Comparison of ENCODE assay signal across 24 mouse cellular contexts in the genomic region with DNA sequence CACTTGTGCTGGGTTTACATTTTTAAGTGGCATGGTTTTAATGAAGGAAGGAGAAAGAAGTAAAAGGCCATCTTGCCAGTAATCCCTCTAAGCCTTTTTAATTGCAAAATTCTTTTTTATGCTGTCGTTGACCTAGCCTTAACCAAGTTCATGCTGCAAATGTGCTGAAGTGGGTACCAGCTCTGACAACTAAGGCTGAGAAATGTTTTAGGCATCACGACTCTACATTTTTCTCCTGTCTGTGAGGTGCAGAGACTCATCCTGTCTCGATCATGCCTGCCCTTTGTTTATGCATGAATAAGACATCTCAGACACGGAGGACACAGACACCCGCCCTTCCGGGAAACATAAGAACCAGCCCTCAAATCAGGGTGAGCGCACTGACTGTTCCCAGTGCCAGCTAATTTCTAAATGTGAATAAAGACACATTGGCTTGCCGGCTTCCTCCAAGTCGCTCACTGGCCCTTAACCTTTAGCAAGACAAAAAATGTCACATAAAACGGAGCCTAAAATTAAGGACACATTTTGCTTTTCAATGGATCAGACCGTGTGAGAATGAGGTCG.
A peak's percentile ranks its signal among the peaks of the same experiment; 100 is the strongest.
DNase-seq lines count a peak whose midpoint lies in the region; ATAC-seq and TF ChIP-seq lines count a peak whose summit lies in the region.
"Had no signal": no experiment of that assay in that cellular context is flagged by ENCODE, and none has a peak within 500 bp of the region (broad histone marks: within the 10 kb centered on the region; RNA-seq: fewer than 3 reads in every experiment).

No protein-coding gene starts in this region.

- no peak for TF ChIP-seq POLR2A in lung, adult 2 months (IDR thresholded peaks at IDR 0.05; ENCODE audit: borderline replicate concordance, extremely low read depth, low read depth, low read length)
- TF ChIP-seq POLR2A in brain, embryonic 14.5 days (IDR thresholded peaks at IDR 0.05; ENCODE audit: borderline replicate concordance, extremely low read depth, insufficient read depth, insufficient read length, poor library complexity, severe bottlenecking) = no peak

- peaks cover 4% of the 10 kb centered on the region; the same call in 1 of the 2 replicates for H3K9me3 ChIP-seq in forebrain, embryonic 10.5 days
- H3K9me3 ChIP-seq in forebrain, embryonic 14.5 days (replicated peaks; ENCODE audit: control insufficient read depth, low read length) = peaks cover 3% of the 10 kb centered on the region; the same call in 1 of the 2 replicates
- no peaks in the 10 kb centered on the region for H3K9me3 ChIP-seq in midbrain, embryonic 14.5 days (ENCODE audit: control insufficient read depth, low read length)
- H3K9me3 ChIP-seq: heart, embryonic 10.5 days; heart, embryonic 15.5 days; hindbrain, embryonic 15.5 days; kidney, embryonic 15.5 days had no signal

- WGBS in forebrain, embryonic 10.5 days = 38% methylated on average over 12 of the region's 12 CpGs
- WGBS in forebrain, embryonic 14.5 days = 33% methylated on average over 12 of the region's 12 CpGs
- WGBS in lung, adult 2 months = 49% methylated on average over 12 of the region's 12 CpGs
- WGBS in midbrain, embryonic 14.5 days = 21% methylated on average over 12 of the region's 12 CpGs

- ATAC-seq in forebrain, embryonic 14.5 days = no peak; the same call in 1 of the 2 replicates
- no peak for ATAC-seq in midbrain, embryonic 14.5 days (ENCODE audit: low FRiP score, low TSS enrichment)

- H3K4me1 ChIP-seq in forebrain, embryonic 10.5 days = peaks cover 35% of the 10 kb centered on the region
- 0 out of 2 replicates have a peak, but pooled peaks cover 2% of the 10 kb centered on the region for H3K4me1 ChIP-seq in forebrain, embryonic 14.5 days (ENCODE audit: control insufficient read depth, insufficient read depth, low read length)
- no peaks in the 10 kb centered on the region for H3K4me1 ChIP-seq in lung, adult 2 months (ENCODE audit: control insufficient read depth, insufficient read depth, low read length)
- H3K4me1 ChIP-seq in midbrain, embryonic 14.5 days (ENCODE audit: control insufficient read depth, insufficient read depth, low read length) = 0 out of 2 replicates have a peak, but pooled peaks cover 3% of the 10 kb centered on the region
- H3K4me1 ChIP-seq: heart, embryonic 10.5 days; heart, embryonic 15.5 days; hindbrain, embryonic 15.5 days; kidney, embryonic 15.5 days had no signal

- H3K4me2 ChIP-seq in forebrain, embryonic 14.5 days (ENCODE audit: low read length) = no peak overlapping the region
- H3K4me2 ChIP-seq in midbrain, embryonic 14.5 days (ENCODE audit: low read length) = no peak overlapping the region
- H3K4me2 ChIP-seq: heart, embryonic 15.5 days; hindbrain, embryonic 15.5 days; kidney, embryonic 15.5 days; lung, embryonic 14.5 days had no signal

- no peaks in the 10 kb centered on the region for H3K27me3 ChIP-seq in forebrain, embryonic 10.5 days (ENCODE audit: poor library complexity, severe bottlenecking)
- no peaks in the 10 kb centered on the region for H3K27me3 ChIP-seq in forebrain, embryonic 14.5 days (replicated peaks; ENCODE audit: control insufficient read depth, insufficient read depth, low read length)
- no peaks in the 10 kb centered on the region for H3K27me3 ChIP-seq in midbrain, embryonic 14.5 days (ENCODE audit: control insufficient read depth, insufficient read depth, low read length)
- H3K27me3 ChIP-seq: heart, embryonic 15.5 days; hindbrain, embryonic 15.5 days; kidney, embryonic 15.5 days had no signal

- TF ChIP-seq CTCF in lung, adult 2 months (IDR thresholded peaks at IDR 0.05; ENCODE audit: insufficient read depth, low read length) = no peak
- TF ChIP-seq CTCF in brain, embryonic 14.5 days (IDR thresholded peaks at IDR 0.05; ENCODE audit: borderline replicate concordance, extremely low read depth, insufficient read depth, insufficient read length) = no peak

- H3K36me3 ChIP-seq in forebrain, embryonic 10.5 days (replicated peaks) = no peaks in the 10 kb centered on the region
- no peaks in the 10 kb centered on the region for H3K36me3 ChIP-seq in forebrain, embryonic 14.5 days (ENCODE audit: control insufficient read depth, insufficient read depth, low read length)
- H3K36me3 ChIP-seq in midbrain, embryonic 14.5 days (ENCODE audit: control insufficient read depth, insufficient read depth, low read length) = no peaks in the 10 kb centered on the region
- H3K36me3 ChIP-seq: heart, embryonic 10.5 days; heart, embryonic 15.5 days; hindbrain, embryonic 15.5 days; kidney, embryonic 15.5 days had no signal

- no peak for DNase-seq in forebrain, embryonic 10.5 days (ENCODE audit: extremely low spot score, low spot score)
- DNase-seq in forebrain, embryonic 14.5 days (ENCODE audit: low spot score) = no peak
- peak; percentile 19 for DNase-seq in lung, postnatal 10 days
- no peak for DNase-seq in lung, adult 2 months
- peak; percentile 33 for DNase-seq in brain, embryonic 14.5 days (ENCODE audit: low read depth)
- peak; percentile 39 for DNase-seq in midbrain, embryonic 14.5 days
- no peak for DNase-seq in cerebellum, postnatal 25 days
- DNase-seq in ovary, adult 18-20 months (ENCODE audit: low spot score) = no peak
- DNase-seq: adrenal gland, postnatal 14 days; cerebellum, adult 11-12 months; cerebellum, adult 9-11 months; gastrocnemius, postnatal 14 days; kidney, adult 18-20 months; kidney, postnatal 36 days; layer of hippocampus, postnatal 36 days; liver; lung, embryonic 14.5 days; right cerebral cortex, postnatal 14 days; thymus, postnatal 4 days had no signal

- H3K27ac ChIP-seq in forebrain, embryonic 10.5 days = peak overlapping the region; percentile 60
- no peak overlapping the region for H3K27ac ChIP-seq in forebrain, embryonic 14.5 days (ENCODE audit: low read depth, low read length)
- no peak overlapping the region for H3K27ac ChIP-seq in midbrain, embryonic 14.5 days (replicated peaks; ENCODE audit: low read depth, low read length)
- H3K27ac ChIP-seq: heart, embryonic 10.5 days; heart, embryonic 15.5 days; hindbrain, embryonic 15.5 days; kidney, embryonic 15.5 days; liver, embryonic 14.5 days had no signal

- H3K9ac ChIP-seq in forebrain, embryonic 14.5 days (ENCODE audit: low read length) = no peak overlapping the region
- no peak overlapping the region for H3K9ac ChIP-seq in midbrain, embryonic 14.5 days (replicated peaks; ENCODE audit: low read length)
- H3K9ac ChIP-seq: heart, embryonic 15.5 days; hindbrain, embryonic 15.5 days; kidney, embryonic 15.5 days; liver, embryonic 14.5 days; lung, embryonic 14.5 days had no signal

- H3K4me3 ChIP-seq in forebrain, embryonic 10.5 days = no peak overlapping the region
- no peak overlapping the region for H3K4me3 ChIP-seq in forebrain, embryonic 14.5 days (ENCODE audit: low read depth, low read length)
- H3K4me3 ChIP-seq in lung, adult 2 months (replicated peaks; ENCODE audit: extremely low read depth, low read depth, low read length) = no peak overlapping the region
- H3K4me3 ChIP-seq in midbrain, embryonic 14.5 days (replicated peaks; ENCODE audit: low read depth, low read length) = no peak overlapping the region
- H3K4me3 ChIP-seq: heart, embryonic 10.5 days; heart, embryonic 15.5 days; hindbrain, embryonic 15.5 days; kidney, embryonic 15.5 days had no signal

Comparison
In these comparisons a context has a peak if more than half of its experiments do, and no peak if none do; other contexts are left out.
1. DNase-seq: peak in lung, postnatal 10 days (single experiment), brain, embryonic 14.5 days (single experiment) and midbrain, embryonic 14.5 days (single experiment); none in forebrain, embryonic 10.5 days (single experiment), forebrain, embryonic 14.5 days (single experiment), lung, adult 2 months (single experiment), cerebellum, postnatal 25 days (0 of 2) and ovary, adult 18-20 months (single experiment).